Mouse (Mus musculus): Measurements from ENCODE around the gene Ifitm3. TPM values are rescaled to one million over a fixed set of nuclear protein-coding genes. Genes with fewer than 3 reads are reported as not detected.
"Not testable (repeated sequence)": the region's sequence is repeated elsewhere in the genome, so short reads cannot be mapped to it uniquely, and the experiment has no call there.

The Ifitm3 gene
- polyA plus RNA-seq, 1 experiment from 2014 or later: 50.4 TPM

- Histone ChIP-seq H3K27ac (replicated peaks; ENCODE audit: low read depth, low read length) (no peak overlapping the region), H3K4me1 (ENCODE audit: control insufficient read depth, insufficient read depth, low read length) (no peaks in the 10 kb centered on the region), H3K4me2 (ENCODE audit: low read depth, severe bottlenecking) (no peak overlapping the region), H3K4me3 (ENCODE audit: low read depth, low read length) (no peak overlapping the region), H3K9ac (ENCODE audit: low read length) (no peak overlapping the region), H3K36me3 (ENCODE audit: control insufficient read depth, insufficient read depth, low read length) (no peaks in the 10 kb centered on the region), H3K27me3 (ENCODE audit: control insufficient read depth, insufficient read depth, low read length) (no peaks in the 10 kb centered on the region), H3K9me3 (ENCODE audit: control insufficient read depth, low read length) (no peaks in the 10 kb centered on the region)
- WGBS: 97% methylated on average over 8 of the region's 8 CpGs
- ATAC-seq (ENCODE audit: insufficient number of reproducible peaks, low FRiP score, low TSS enrichment, low read depth) (no peak), DNase-seq (ENCODE audit: low spot score) (no peak)
Observed at GRCm38 (mm10) chr7:140981704-140982103, 28.9 kb downstream of the Ifitm3 start.

DNA sequence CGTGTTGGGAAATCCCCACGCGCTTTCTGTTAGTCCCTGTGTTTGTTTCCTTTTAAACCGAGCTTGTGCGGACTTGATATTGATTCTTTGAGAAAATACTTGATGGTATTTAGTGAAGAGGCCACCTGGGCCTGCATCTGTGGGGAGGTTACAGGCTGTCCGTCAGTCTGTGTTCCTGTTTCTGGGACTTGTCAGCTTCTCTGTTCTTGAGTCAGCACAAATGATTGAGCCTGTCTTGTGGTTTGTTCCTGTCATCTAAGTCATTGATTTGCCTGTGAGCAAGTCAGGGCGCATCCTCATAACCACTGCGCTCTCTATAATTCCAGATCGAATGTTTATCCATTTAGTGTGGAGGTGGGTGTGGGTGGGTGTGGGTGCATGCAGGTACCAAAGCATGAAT, 33.9 kb downstream of the Ifitm3 start:
- not testable (repeated sequence) for H3K4me3 ChIP-seq (ENCODE audit: low read depth, low read length); H3K27me3 ChIP-seq (ENCODE audit: control insufficient read depth, insufficient read depth, low read length); H3K4me2 ChIP-seq (ENCODE audit: low read depth, severe bottlenecking); H3K36me3 ChIP-seq (ENCODE audit: control insufficient read depth, insufficient read depth, low read length); H3K27ac ChIP-seq (replicated peaks; ENCODE audit: low read depth, low read length); H3K9ac ChIP-seq (ENCODE audit: low read length); DNase-seq (ENCODE audit: low spot score); ATAC-seq (ENCODE audit: insufficient number of reproducible peaks, low FRiP score, low TSS enrichment, low read depth); H3K4me1 ChIP-seq (ENCODE audit: control insufficient read depth, insufficient read depth, low read length); H3K9me3 ChIP-seq (ENCODE audit: control insufficient read depth, low read length)
- 90% methylated on average over 9 of the region's 9 CpGs for WGBS

GRCm38 (mm10) chr7:140975465-140975864, 35.1 kb downstream of the Ifitm3 start:
- no peaks in the 10 kb centered on the region for H3K36me3 ChIP-seq (ENCODE audit: control insufficient read depth, insufficient read depth, low read length)
- H3K4me1 ChIP-seq (ENCODE audit: control insufficient read depth, insufficient read depth, low read length): peaks cover 11% of the 10 kb centered on the region; the same call in 1 of the 2 replicates
- H3K9ac ChIP-seq (ENCODE audit: low read length): no peak overlapping the region
- 25% methylated on average over 3 of the region's 3 CpGs for WGBS
- no peaks in the 10 kb centered on the region for H3K9me3 ChIP-seq (ENCODE audit: control insufficient read depth, low read length)
- H3K4me2 ChIP-seq (ENCODE audit: low read depth, severe bottlenecking): no peak overlapping the region
- no peaks in the 10 kb centered on the region for H3K27me3 ChIP-seq (ENCODE audit: control insufficient read depth, insufficient read depth, low read length)
- no peak overlapping the region for H3K4me3 ChIP-seq (ENCODE audit: low read depth, low read length)
- H3K27ac ChIP-seq (replicated peaks; ENCODE audit: low read depth, low read length): no peak overlapping the region
- ATAC-seq (ENCODE audit: insufficient number of reproducible peaks, low FRiP score, low TSS enrichment, low read depth) (no peak), DNase-seq (ENCODE audit: low spot score) (no peak)

- 24% methylated on average over 9 of the region's 9 CpGs for WGBS
- no peak overlapping the region for H3K4me2 ChIP-seq (ENCODE audit: low read depth, severe bottlenecking)
- H3K4me1 ChIP-seq (ENCODE audit: control insufficient read depth, insufficient read depth, low read length): peaks cover 11% of the 10 kb centered on the region; the same call in 1 of the 2 replicates
- no peak overlapping the region for H3K27ac ChIP-seq (replicated peaks; ENCODE audit: low read depth, low read length)
- H3K9ac ChIP-seq (ENCODE audit: low read length): no peak overlapping the region
- H3K4me3 ChIP-seq (ENCODE audit: low read depth, low read length): no peak overlapping the region
- no peaks in the 10 kb centered on the region for H3K36me3 ChIP-seq (ENCODE audit: control insufficient read depth, insufficient read depth, low read length)
- ATAC-seq (ENCODE audit: insufficient number of reproducible peaks, low FRiP score, low TSS enrichment, low read depth) (no peak), DNase-seq (ENCODE audit: low spot score) (no peak)
- no peaks in the 10 kb centered on the region for H3K9me3 ChIP-seq (ENCODE audit: control insufficient read depth, low read length)
- no peaks in the 10 kb centered on the region for H3K27me3 ChIP-seq (ENCODE audit: control insufficient read depth, insufficient read depth, low read length)
Observed at GRCm38 (mm10) chr7:140974940-140975339, 35.6 kb downstream of the Ifitm3 start.

DNA sequence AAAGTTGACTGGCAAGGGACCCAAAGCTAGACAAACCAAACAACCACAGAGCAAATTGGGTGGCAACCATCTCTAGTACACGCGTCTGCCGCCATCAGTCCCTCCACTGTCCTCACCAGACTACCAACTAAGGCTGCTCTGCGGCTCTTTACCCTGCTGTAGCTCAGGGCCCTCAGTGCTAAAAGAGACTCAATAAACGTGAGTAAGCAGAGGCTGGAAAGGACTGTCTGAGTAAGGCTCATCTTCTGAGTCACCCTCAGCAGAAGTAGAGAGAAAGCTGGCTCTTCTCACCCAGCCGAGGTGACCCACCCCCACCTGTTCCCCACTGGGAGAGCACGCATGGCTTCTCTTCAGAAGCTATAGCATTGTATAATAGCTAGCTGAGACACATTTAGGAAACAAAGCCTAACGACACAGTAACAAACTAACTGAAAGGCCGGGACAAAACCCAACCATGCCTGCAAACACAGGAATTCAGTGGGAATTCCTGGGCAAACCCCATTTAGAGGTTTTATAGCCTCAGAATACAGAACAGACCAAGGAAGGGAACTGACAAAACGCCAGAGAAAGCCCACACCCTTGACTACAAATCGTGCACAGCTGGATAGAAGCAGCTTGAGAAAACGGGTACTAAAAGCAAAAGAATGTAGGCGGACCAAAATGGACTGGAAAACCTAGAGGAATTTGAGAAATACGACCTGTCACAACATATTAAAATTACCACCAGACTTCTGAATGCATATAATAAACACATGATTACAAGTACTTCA, 37.0 kb downstream of the Ifitm3 start:
- DNase-seq (ENCODE audit: low spot score) (no peak), ATAC-seq (ENCODE audit: insufficient number of reproducible peaks, low FRiP score, low TSS enrichment, low read depth) (no peak)
- Histone ChIP-seq H3K9ac (ENCODE audit: low read length) (no peak overlapping the region), H3K4me3 (ENCODE audit: low read depth, low read length) (no peak overlapping the region), H3K27ac (replicated peaks; ENCODE audit: low read depth, low read length) (peak overlapping the region; percentile 54; the same call in 1 of the 2 replicates), H3K4me2 (ENCODE audit: low read depth, severe bottlenecking) (no peak overlapping the region), H3K36me3 (ENCODE audit: control insufficient read depth, insufficient read depth, low read length) (no peaks in the 10 kb centered on the region), H3K4me1 (ENCODE audit: control insufficient read depth, insufficient read depth, low read length) (peaks cover 17% of the 10 kb centered on the region; the same call in 1 of the 2 replicates), H3K9me3 (ENCODE audit: control insufficient read depth, low read length) (no peaks in the 10 kb centered on the region), H3K27me3 (ENCODE audit: control insufficient read depth, insufficient read depth, low read length) (no peaks in the 10 kb centered on the region)
- WGBS: 29% methylated on average over 14 of the region's 14 CpGs

GRCm38 (mm10) chr7:140971479-140972171, 38.9 kb downstream of the Ifitm3 start:
- H3K36me3 ChIP-seq (ENCODE audit: control insufficient read depth, insufficient read depth, low read length): no peaks in the 10 kb centered on the region
- H3K4me2 ChIP-seq (ENCODE audit: low read depth, severe bottlenecking): no peak overlapping the region
- ATAC-seq (ENCODE audit: insufficient number of reproducible peaks, low FRiP score, low TSS enrichment, low read depth) (no peak), DNase-seq (ENCODE audit: low spot score) (no peak)
- H3K4me3 ChIP-seq (ENCODE audit: low read depth, low read length): no peak overlapping the region
- H3K9ac ChIP-seq (ENCODE audit: low read length): no peak overlapping the region
- peaks cover 22% of the 10 kb centered on the region for H3K4me1 ChIP-seq (ENCODE audit: control insufficient read depth, insufficient read depth, low read length)
- WGBS: 83% methylated on average over 8 of the region's 8 CpGs
- H3K27ac ChIP-seq (replicated peaks; ENCODE audit: low read depth, low read length): no peak overlapping the region
- no peaks in the 10 kb centered on the region for H3K9me3 ChIP-seq (ENCODE audit: control insufficient read depth, low read length)
- H3K27me3 ChIP-seq (ENCODE audit: control insufficient read depth, insufficient read depth, low read length): no peaks in the 10 kb centered on the region

DNA sequence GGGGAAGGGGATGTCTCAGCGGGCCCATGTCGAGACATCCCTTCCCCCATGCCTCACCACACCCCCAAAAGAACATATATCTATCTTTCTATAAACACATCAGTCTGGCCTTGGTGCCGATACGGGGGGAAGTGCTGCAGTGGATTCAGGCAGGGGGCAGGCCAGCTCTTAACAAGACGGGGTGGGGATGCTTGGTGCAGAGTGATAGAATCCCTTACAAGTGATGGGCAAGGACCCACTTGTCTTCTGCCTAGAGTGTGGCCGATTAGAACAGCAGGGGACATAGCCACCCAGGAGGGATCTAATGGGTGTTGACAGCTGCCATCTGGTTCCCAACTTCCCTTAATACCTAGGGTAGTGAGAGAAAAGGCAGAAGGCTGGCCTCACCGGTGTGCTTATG, 39.6 kb downstream of the Ifitm3 start:
- no peak for DNase-seq (ENCODE audit: low spot score)
- Histone ChIP-seq H3K9me3 (ENCODE audit: control insufficient read depth, low read length) (no peaks in the 10 kb centered on the region), H3K27ac (replicated peaks; ENCODE audit: low read depth, low read length) (no peak overlapping the region), H3K9ac (ENCODE audit: low read length) (no peak overlapping the region), H3K27me3 (ENCODE audit: control insufficient read depth, insufficient read depth, low read length) (no peaks in the 10 kb centered on the region), H3K4me3 (ENCODE audit: low read depth, low read length) (no peak overlapping the region), H3K36me3 (ENCODE audit: control insufficient read depth, insufficient read depth, low read length) (no peaks in the 10 kb centered on the region), H3K4me2 (ENCODE audit: low read depth, severe bottlenecking) (no peak overlapping the region), H3K4me1 (ENCODE audit: control insufficient read depth, insufficient read depth, low read length) (peaks cover 22% of the 10 kb centered on the region)
- 32% methylated on average over 7 of the region's 7 CpGs for WGBS
- ATAC-seq (ENCODE audit: insufficient number of reproducible peaks, low FRiP score, low TSS enrichment, low read depth): no peak

DNA sequence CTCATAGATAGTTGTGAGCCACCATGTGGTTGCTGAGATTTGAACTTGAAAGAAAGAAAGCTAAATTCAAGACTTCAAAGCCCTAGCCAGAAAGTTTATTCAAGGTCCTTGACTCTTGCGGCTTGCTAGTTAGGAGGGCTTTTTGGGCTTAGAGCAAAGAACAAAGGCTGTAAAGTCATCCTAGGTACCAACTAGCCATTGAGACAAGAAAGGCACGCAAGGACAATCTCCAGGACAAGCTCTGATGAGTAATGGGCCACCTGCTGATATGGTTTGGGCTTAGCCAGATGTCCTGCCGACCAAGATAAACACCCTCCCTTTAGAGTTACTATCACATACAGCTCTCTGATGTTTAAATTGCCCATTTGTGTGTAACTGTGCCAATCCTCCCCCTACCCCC, 41.9 kb downstream of the Ifitm3 start:
- H3K9ac ChIP-seq (ENCODE audit: low read length); H3K9me3 ChIP-seq (ENCODE audit: control insufficient read depth, low read length); DNase-seq (ENCODE audit: low spot score); H3K27me3 ChIP-seq (ENCODE audit: control insufficient read depth, insufficient read depth, low read length); H3K4me3 ChIP-seq (ENCODE audit: low read depth, low read length); ATAC-seq (ENCODE audit: insufficient number of reproducible peaks, low FRiP score, low TSS enrichment, low read depth); H3K4me2 ChIP-seq (ENCODE audit: low read depth, severe bottlenecking); H3K36me3 ChIP-seq (ENCODE audit: control insufficient read depth, insufficient read depth, low read length); H3K27ac ChIP-seq (replicated peaks; ENCODE audit: low read depth, low read length): not testable (repeated sequence)
- 22% methylated on average over 3 of the region's 3 CpGs for WGBS
- H3K4me1 ChIP-seq (ENCODE audit: control insufficient read depth, insufficient read depth, low read length): peaks cover 19% of the 10 kb centered on the region

All from limb, embryonic 11.5 days (tissue).